Mouse (Mus musculus) mature B cell (primary cell): Measurements from ENCODE around the gene Astn2.

Experiments
- in situ Hi-C: fragments of 300-500 bp; cut with MboI; formaldehyde crosslinking; loops from 2 replicates; pipeline ENCODE4 v1.14.3; 2019

The Astn2 gene

DNA sequence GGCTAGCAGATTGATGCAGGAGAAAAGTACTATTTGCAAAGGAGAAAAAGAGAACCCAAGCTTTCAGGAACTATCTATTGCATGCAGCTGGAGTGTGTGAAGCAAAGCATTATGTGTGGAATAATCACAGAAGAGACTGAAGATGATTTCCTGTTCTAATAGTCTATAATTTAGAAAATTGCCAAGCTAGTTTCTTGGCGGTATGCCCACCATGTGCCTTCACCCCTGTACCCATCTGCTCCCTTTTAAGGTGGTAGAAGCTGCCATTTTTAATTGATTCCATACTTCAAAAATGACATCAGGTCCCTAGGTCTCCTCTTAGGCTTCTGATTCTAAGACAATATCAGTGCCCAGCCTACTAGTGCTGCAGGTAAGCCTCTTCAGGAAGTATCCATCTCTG is 432.0 kb downstream of the Astn2 start:
- in situ Hi-C loops, result no loop called here

GRCm38 (mm10) chr4:65969318-65969717 is 435.1 kb downstream of the Astn2 start:
- in situ Hi-C loops, result no loop called here

DNA sequence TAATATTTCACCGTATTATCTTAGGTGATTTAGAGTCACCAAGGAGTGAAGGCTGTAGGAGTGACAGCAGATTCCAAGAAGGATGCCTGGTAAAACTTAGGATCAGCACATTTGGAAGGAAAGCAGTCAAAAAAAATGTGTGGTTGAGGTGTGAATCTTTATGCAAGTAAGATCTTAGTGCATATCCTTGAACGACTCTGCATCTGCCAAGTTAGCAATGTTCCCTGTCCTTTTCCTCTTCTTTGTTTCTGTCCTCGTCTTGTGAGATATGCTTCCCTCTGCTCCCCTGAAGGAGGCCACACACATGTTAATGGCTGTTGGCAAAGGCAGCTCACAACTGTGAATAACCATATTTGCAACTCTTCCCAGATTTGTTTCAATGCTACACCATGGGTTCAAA is 439.8 kb downstream of the Astn2 start:
- in situ Hi-C loops, result no loop called here

GRCm38 (mm10) chr4:65959188-65959759 is 445.1 kb downstream of the Astn2 start:
- in situ Hi-C loops, result no loop called here

- in situ Hi-C loops, result no loop called here
Measured at GRCm38 (mm10) chr4:65958369-65959187, 445.8 kb downstream of the Astn2 start.

GRCm38 (mm10) chr4:65951918-65952317 is 452.5 kb downstream of the Astn2 start:
- in situ Hi-C loops, result no loop called here

DNA sequence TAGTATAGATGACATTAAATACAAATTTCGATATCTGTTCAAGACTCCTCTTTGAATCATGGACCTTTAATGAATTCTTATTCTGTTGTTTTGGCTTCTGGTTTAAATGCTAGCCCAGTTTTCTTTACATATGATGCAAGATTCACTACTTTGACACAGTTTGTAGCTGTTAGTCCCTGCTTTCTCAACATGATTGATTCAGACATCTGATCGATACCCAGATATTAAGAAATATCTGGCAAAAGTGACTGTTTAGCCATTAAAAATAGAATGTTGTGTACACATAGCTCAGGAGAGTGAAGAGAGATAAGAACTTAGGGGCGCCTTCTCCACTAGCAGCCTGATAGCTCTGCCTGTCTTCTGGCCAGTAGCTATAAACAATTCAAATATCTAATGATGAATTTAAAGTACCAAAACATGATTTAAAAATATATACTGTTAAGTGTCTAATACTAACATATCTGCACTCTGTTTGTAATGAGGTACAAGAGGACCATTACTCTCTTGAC is 457.2 kb downstream of the Astn2 start:
- in situ Hi-C loops, result no loop called here

GRCm38 (mm10) chr4:65946021-65946420 is 458.4 kb downstream of the Astn2 start:
- in situ Hi-C loops, result no loop called here

DNA sequence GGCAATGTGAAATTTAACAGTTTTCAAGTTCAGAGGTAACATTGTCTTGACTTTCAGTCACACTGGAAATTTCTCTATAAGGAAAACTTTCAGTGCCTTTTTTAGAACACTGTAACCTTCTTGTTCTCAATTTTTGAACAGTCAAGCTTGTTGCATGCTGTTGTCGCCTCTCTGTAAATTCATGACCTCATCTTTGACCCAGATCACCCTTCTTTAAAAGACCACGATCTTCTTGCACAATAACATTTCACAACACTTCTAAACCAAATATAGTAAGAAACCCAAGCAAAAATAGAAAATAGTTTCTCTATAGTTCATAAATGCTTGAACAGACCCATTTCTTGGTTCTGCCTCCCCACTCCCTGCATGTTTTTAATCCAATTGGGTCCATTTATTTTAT is 473.5 kb downstream of the Astn2 start:
- in situ Hi-C loops, result no loop called here

- in situ Hi-C loops, result no loop called here
Measured at GRCm38 (mm10) chr4:65920294-65920693, 484.1 kb downstream of the Astn2 start.

DNA sequence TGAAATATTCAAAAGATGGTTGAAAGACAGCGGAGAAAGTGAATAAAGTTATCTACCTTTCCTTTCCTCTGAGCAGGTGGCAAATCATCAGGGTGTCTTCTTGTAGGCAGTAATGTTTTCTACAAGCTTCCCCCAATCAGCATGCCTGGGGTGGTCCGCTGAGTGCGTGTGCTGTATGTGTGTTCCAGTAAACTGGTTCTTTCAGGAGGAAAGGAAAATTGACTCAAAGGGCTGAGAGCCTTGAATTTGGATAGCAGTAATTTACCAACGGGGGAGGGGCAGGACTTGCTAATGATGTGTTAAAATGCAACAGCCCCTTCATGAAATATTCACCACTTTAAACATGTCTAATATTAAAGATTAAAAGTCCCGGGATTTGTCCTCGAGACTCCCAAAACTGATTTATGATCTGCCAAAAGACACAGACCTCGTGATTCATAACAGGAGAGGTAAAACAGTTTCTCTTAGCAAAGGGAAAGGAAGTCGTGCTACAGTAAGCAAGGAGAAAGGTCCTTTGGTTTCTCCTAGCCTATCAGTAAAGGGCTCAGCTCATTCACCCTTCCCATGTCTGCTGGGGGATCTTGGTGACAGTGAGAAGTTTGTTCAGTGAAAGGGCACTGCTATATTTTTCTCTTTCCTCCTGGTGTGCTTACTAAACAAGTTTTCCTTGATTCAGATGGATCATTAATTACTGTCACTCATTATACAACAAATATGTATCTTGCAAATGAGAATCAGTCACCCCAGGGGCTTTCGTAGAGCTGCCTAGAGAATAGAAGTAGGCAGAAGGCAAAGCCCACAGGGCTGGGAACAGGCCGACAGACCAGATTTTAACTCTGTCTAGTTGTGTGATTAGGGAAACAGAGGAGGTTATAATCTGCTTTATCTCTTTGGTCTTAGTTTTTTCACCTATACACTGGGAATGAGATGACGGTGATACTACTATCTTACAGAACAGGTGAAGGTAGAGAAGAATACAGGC is 488.1 kb downstream of the Astn2 start:
- in situ Hi-C loops, result no loop called here

DNA sequence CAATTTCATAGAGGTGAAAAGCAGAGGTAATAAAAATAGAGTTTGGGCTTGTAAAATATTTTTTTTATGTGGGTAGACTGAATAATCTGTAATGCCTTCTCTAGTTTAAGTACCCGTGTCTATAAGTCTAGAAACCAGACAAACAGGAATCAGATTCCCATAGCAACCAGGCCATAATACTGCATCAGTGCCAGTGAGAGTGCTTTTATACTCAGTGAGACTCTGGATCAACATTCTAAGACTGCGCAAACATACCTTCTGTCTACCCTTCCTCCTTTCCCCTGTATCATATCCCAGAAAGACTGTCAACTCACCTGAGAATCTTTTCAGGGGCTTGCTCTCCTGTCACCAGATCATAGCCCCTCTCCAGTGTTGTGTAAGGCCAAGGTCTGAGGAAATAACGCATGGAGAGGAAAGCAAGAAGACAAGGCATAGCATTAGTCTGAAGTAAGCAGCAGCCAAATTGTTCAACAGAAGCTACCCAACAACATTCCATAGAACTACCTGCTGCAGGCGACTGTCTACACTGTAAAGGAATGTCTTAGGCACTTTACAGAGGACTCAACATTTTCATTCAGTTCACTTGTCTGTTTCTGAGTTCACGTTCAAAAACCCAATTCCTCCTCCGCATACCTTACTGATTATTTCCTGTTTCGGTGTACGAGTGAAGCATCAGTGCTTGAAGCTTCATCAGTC is 492.0 kb downstream of the Astn2 start:
- in situ Hi-C loops, result no loop called here

- in situ Hi-C loops, result no loop called here
Measured at GRCm38 (mm10) chr4:65907660-65908059, 496.8 kb downstream of the Astn2 start.

GRCm38 (mm10) chr4:65904963-65905362 is 499.4 kb downstream of the Astn2 start:
- in situ Hi-C loops, result no loop called here

GRCm38 (mm10) chr4:65896092-65897027 is 508.1 kb downstream of the Astn2 start:
- in situ Hi-C loops, result no loop called here

DNA sequence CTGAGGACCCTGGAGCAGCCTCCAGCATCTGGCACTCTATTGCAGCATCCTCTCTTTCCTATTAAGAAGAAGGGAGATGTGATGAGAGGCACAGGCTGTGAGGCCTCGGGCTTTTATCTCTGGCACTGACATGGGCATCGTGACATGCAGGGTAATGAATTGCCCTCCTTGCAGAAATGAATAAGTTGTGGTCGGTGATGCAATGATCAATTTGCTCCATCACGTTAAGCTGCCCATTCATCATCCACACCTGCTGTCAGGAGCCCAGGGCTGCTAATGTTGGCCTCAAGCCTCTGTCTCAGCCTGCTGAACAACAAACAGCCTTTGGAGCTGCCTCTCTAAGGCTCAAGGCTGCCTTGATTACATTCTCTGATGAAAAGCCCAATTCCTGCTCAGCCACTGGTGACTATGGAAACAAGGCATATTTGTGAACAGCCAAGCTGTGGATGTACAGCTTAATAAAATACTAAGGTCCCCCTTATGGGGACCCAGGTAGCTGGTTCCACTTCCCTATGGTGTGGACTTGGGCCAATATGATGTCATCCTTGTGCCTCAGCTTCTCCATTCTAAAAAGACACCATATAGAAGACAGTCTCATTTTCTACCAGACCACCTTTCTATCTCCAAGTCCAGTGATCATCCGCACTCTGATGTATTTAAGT is 515.9 kb downstream of the Astn2 start:
- in situ Hi-C loops, result no loop called here

DNA sequence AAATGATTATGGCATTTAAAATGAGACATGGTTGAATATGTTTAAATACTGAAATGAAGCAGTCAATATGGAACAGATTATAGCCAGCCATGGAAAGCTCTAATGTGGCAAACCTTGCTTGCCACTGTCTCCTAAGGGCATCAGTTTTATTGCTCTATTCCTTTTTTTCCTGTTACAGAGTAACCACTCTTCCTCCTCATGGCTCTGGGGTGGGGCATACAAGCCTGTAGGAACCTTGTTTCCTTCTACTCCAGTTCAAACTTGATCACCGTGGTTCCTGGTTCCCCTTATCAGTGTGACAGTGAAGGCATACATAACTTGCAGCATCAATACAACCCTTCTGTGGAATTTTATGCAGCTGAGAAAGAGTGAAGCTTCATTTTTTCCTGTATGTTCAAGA is 517.5 kb downstream of the Astn2 start:
- in situ Hi-C loops, result no loop called here

DNA sequence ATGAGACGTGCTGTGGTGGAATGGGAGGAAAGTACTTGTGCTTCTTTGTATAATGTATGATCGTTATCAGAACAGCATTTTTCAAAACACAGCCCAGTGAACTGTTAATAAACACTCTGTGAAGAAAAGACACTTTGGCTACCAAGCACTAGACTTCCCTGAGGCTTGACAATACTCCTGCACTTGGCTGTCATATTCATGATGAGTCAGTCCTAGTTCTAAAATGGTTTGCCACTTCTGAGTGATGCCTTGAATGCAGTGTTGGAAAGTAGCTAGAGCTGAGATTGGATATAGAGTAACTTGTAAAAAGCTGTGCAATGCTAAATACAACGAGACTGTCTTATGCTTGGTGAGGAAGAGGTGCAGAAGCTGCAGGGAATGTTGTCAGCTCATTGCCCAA is 518.5 kb downstream of the Astn2 start:
- in situ Hi-C loops, result no loop called here

- in situ Hi-C loops, result no loop called here
Measured at GRCm38 (mm10) chr4:65874236-65874781, 530.1 kb downstream of the Astn2 start.

GRCm38 (mm10) chr4:65864551-65864950 is 539.9 kb downstream of the Astn2 start:
- in situ Hi-C loops, result no loop called here
